Mouse (Mus musculus) midbrain, embryonic 13.5 days (tissue): ENCODE data around the gene Rft1. TPM values are rescaled to one million over a fixed set of nuclear protein-coding genes. Genes with fewer than 3 reads are reported as not detected.

Experiments
- ATAC-seq: fragments of 200-750 bp; cut with Nextera tagmentation; 2 replicates; pipeline ENCODE4 v1.8.0; 2017; ENCODE audit warnings: mild to moderate bottlenecking, moderate TSS enrichment, moderate library complexity
- H3K27ac ChIP-seq: fragments of 300-500 bp; sonication (generic); 2 replicates; pipeline ENCODE4 v1.5.1; 2015; ENCODE audit warnings: inconsistent platforms, mild to moderate bottlenecking, moderate library complexity
- H3K27me3 ChIP-seq: fragments of 300-500 bp; sonication (generic); 2 replicates; pipeline ENCODE4 v1.6.1; 2015; ENCODE audit warnings: mild to moderate bottlenecking, inconsistent platforms
- H3K36me3 ChIP-seq: fragments of 300-500 bp; sonication (generic); 2 replicates; pipeline ENCODE4 v1.6.1; 2015; ENCODE audit warnings: mild to moderate bottlenecking, inconsistent platforms
- H3K4me1 ChIP-seq: fragments of 300-500 bp; sonication (generic); replicated peaks from 2 replicates; pipeline ENCODE4 v1.6.1; 2015; ENCODE audit warnings: inconsistent platforms
- H3K4me2 ChIP-seq: fragments of 300-500 bp; sonication (generic); replicated peaks from 2 replicates; pipeline ENCODE4 v1.6.1; 2015; ENCODE audit warnings: moderate library complexity, mild to moderate bottlenecking, inconsistent platforms
- H3K4me3 ChIP-seq: fragments of 300-500 bp; sonication (generic); replicated peaks from 2 replicates; pipeline ENCODE4 v1.5.1; 2015; ENCODE audit warnings: mild to moderate bottlenecking, inconsistent platforms
- H3K9ac ChIP-seq: fragments of 300-500 bp; sonication (generic); replicated peaks from 2 replicates; pipeline ENCODE4 v1.6.1; 2015; ENCODE audit warnings: mild to moderate bottlenecking, inconsistent platforms
- H3K9me3 ChIP-seq: fragments of 300-500 bp; sonication (generic); 2 replicates; pipeline ENCODE4 v1.6.1; 2016; ENCODE audit warnings: mild to moderate bottlenecking, inconsistent platforms
- WGBS: fragments of 180-500 bp; shearing (Covaris S2); methylation state at CpG from one replicate; pipeline ENCODE4 v1.1.7; 2015; 5-methylcytosine and 5-hydroxymethylcytosine counted together
- polyA plus RNA-seq: library from polyadenylated mRNA; unstranded; fragments of >200 nt; fragmentation: Nextera tagmentation; extraction: Ambion mirVana; gene quantifications from 2 replicates; pipeline ENCODE4 v1.2.1, GENCODE M21; 2015

Rft1 gene
- polyA plus RNA-seq, 1 experiment from 2014 or later: 10.8 TPM

- H3K9me3 ChIP-seq: no peaks in the 10 kb centered on the region
- WGBS: 88% methylated on average over 1 of the region's 1 CpGs
- no peak overlapping the region for H3K9ac ChIP-seq
- ATAC-seq: no peak
- H3K27ac ChIP-seq: no peak overlapping the region
- no peak overlapping the region for H3K4me3 ChIP-seq
- H3K4me2 ChIP-seq: no peak overlapping the region
- no peaks in the 10 kb centered on the region for H3K27me3 ChIP-seq
- no peaks in the 10 kb centered on the region for H3K4me1 ChIP-seq
- H3K36me3 ChIP-seq: no peaks in the 10 kb centered on the region
Measured at GRCm38 (mm10) chr14:30634418-30634817, 19.7 kb upstream of the Rft1 start.

GRCm38 (mm10) chr14:30635219-30635910 is 18.8 kb upstream of the Rft1 start:
- WGBS: 84% methylated on average over 13 of the region's 13 CpGs
- Histone ChIP-seq H3K9ac (no peak overlapping the region), H3K36me3 (no peaks in the 10 kb centered on the region), H3K9me3 (no peaks in the 10 kb centered on the region), H3K4me1 (no peaks in the 10 kb centered on the region), H3K27ac (no peak overlapping the region), H3K4me3 (no peak overlapping the region), H3K4me2 (no peak overlapping the region), H3K27me3 (no peaks in the 10 kb centered on the region)
- ATAC-seq: no peak

GRCm38 (mm10) chr14:30636499-30636898 is 17.7 kb upstream of the Rft1 start:
- 82% methylated on average over 9 of the region's 9 CpGs for WGBS
- no peaks in the 10 kb centered on the region for H3K4me1 ChIP-seq

GRCm38 (mm10) chr14:30637087-30637486 is 17.1 kb upstream of the Rft1 start:
- Histone ChIP-seq H3K4me3 (no peak overlapping the region), H3K27ac (no peak overlapping the region), H3K4me2 (no peak overlapping the region), H3K9me3 (no peaks in the 10 kb centered on the region), H3K27me3 (no peaks in the 10 kb centered on the region), H3K36me3 (no peaks in the 10 kb centered on the region), H3K4me1 (no peaks in the 10 kb centered on the region), H3K9ac (no peak overlapping the region)
- ATAC-seq: no peak
- 85% methylated on average over 2 of the region's 2 CpGs for WGBS

More at GRCm38 (mm10) chr14:30636499-30636898, 17.7 kb upstream of the Rft1 start:
- Histone ChIP-seq H3K36me3 (no peaks in the 10 kb centered on the region), H3K27me3 (no peaks in the 10 kb centered on the region), H3K4me3 (no peak overlapping the region), H3K27ac (no peak overlapping the region), H3K9ac (no peak overlapping the region), H3K9me3 (no peaks in the 10 kb centered on the region), H3K4me2 (no peak overlapping the region)
- no peak for ATAC-seq

- no peak for ATAC-seq
Measured at GRCm38 (mm10) chr14:30638009-30638408, 16.2 kb upstream of the Rft1 start.

GRCm38 (mm10) chr14:30638686-30639085 is 15.5 kb upstream of the Rft1 start:
- no peak overlapping the region for H3K9ac ChIP-seq

More at GRCm38 (mm10) chr14:30638009-30638408, 16.2 kb upstream of the Rft1 start:
- Histone ChIP-seq H3K4me2 (no peak overlapping the region), H3K9me3 (no peaks in the 10 kb centered on the region), H3K27ac (no peak overlapping the region), H3K27me3 (no peaks in the 10 kb centered on the region), H3K4me1 (no peaks in the 10 kb centered on the region), H3K9ac (no peak overlapping the region), H3K4me3 (no peak overlapping the region), H3K36me3 (no peaks in the 10 kb centered on the region)
- WGBS: 86% methylated on average over 4 of the region's 4 CpGs

GRCm38 (mm10) chr14:30641748-30642147 is 12.4 kb upstream of the Rft1 start:
- ATAC-seq: no peak
- no peaks in the 10 kb centered on the region for H3K27me3 ChIP-seq
- no peak overlapping the region for H3K9ac ChIP-seq
- no peaks in the 10 kb centered on the region for H3K36me3 ChIP-seq
- H3K4me2 ChIP-seq: no peak overlapping the region
- no peaks in the 10 kb centered on the region for H3K4me1 ChIP-seq
- 61% methylated on average over 2 of the region's 2 CpGs for WGBS
- no peaks in the 10 kb centered on the region for H3K9me3 ChIP-seq
- H3K4me3 ChIP-seq: no peak overlapping the region
- H3K27ac ChIP-seq: no peak overlapping the region

More at GRCm38 (mm10) chr14:30638686-30639085, 15.5 kb upstream of the Rft1 start:
- ATAC-seq: no peak
- Histone ChIP-seq H3K36me3 (no peaks in the 10 kb centered on the region), H3K9me3 (no peaks in the 10 kb centered on the region), H3K4me3 (no peak overlapping the region), H3K27me3 (no peaks in the 10 kb centered on the region), H3K4me2 (no peak overlapping the region), H3K4me1 (no peaks in the 10 kb centered on the region), H3K27ac (no peak overlapping the region)
- 88% methylated on average over 4 of the region's 4 CpGs for WGBS

GRCm38 (mm10) chr14:30644026-30644425 is 10.1 kb upstream of the Rft1 start:
- 82% methylated on average over 2 of the region's 2 CpGs for WGBS
- ATAC-seq: no peak
- no peaks in the 10 kb centered on the region for H3K27me3 ChIP-seq
- no peaks in the 10 kb centered on the region for H3K9me3 ChIP-seq
- no peak overlapping the region for H3K27ac ChIP-seq
- H3K4me2 ChIP-seq: no peak overlapping the region
- H3K4me3 ChIP-seq: no peak overlapping the region
- no peaks in the 10 kb centered on the region for H3K36me3 ChIP-seq
- H3K9ac ChIP-seq: no peak overlapping the region
- H3K4me1 ChIP-seq: no peaks in the 10 kb centered on the region

- ATAC-seq: no peak
Measured at GRCm38 (mm10) chr14:30645066-30645465, 9.1 kb upstream of the Rft1 start.

GRCm38 (mm10) chr14:30646486-30646885 is 7.7 kb upstream of the Rft1 start:
- Histone ChIP-seq H3K27me3 (no peaks in the 10 kb centered on the region), H3K9ac (no peak overlapping the region), H3K4me3 (no peak overlapping the region), H3K27ac (no peak overlapping the region), H3K36me3 (no peaks in the 10 kb centered on the region), H3K9me3 (no peaks in the 10 kb centered on the region), H3K4me1 (no peaks in the 10 kb centered on the region), H3K4me2 (no peak overlapping the region)
- no peak for ATAC-seq
- 83% methylated on average over 1 of the region's 1 CpGs for WGBS

More at GRCm38 (mm10) chr14:30645066-30645465, 9.1 kb upstream of the Rft1 start:
- H3K36me3 ChIP-seq: no peaks in the 10 kb centered on the region
- no peaks in the 10 kb centered on the region for H3K4me1 ChIP-seq
- H3K27ac ChIP-seq: no peak overlapping the region
- H3K9ac ChIP-seq: no peak overlapping the region
- H3K27me3 ChIP-seq: no peaks in the 10 kb centered on the region
- H3K4me2 ChIP-seq: no peak overlapping the region
- H3K4me3 ChIP-seq: no peak overlapping the region
- no peaks in the 10 kb centered on the region for H3K9me3 ChIP-seq
- WGBS: 74% methylated on average over 8 of the region's 8 CpGs

GRCm38 (mm10) chr14:30648478-30648877 is 5.7 kb upstream of the Rft1 start:
- 66% methylated on average over 3 of the region's 3 CpGs for WGBS
- H3K27ac ChIP-seq: no peak overlapping the region
- H3K4me1 ChIP-seq: no peaks in the 10 kb centered on the region
- no peaks in the 10 kb centered on the region for H3K9me3 ChIP-seq
- no peaks in the 10 kb centered on the region for H3K27me3 ChIP-seq
- H3K4me3 ChIP-seq: no peak overlapping the region
- H3K9ac ChIP-seq: no peak overlapping the region
- H3K4me2 ChIP-seq: no peak overlapping the region
- no peak for ATAC-seq
- H3K36me3 ChIP-seq: no peaks in the 10 kb centered on the region

- H3K36me3 ChIP-seq: no peaks in the 10 kb centered on the region
- no peak overlapping the region for H3K9ac ChIP-seq
- no peaks in the 10 kb centered on the region for H3K27me3 ChIP-seq
- H3K9me3 ChIP-seq: no peaks in the 10 kb centered on the region
- ATAC-seq: no peak
- no peak overlapping the region for H3K27ac ChIP-seq
- H3K4me1 ChIP-seq: peaks cover 5% of the 10 kb centered on the region
- H3K4me2 ChIP-seq: no peak overlapping the region
- WGBS: 79% methylated on average over 8 of the region's 8 CpGs
- H3K4me3 ChIP-seq: no peak overlapping the region
Measured at GRCm38 (mm10) chr14:30649745-30650144, 4.4 kb upstream of the Rft1 start.

- no peak overlapping the region for H3K4me2 ChIP-seq
- H3K27me3 ChIP-seq: no peaks in the 10 kb centered on the region
- WGBS: 25% methylated on average over 4 of the region's 4 CpGs
- H3K4me1 ChIP-seq: peaks cover 9% of the 10 kb centered on the region
- H3K27ac ChIP-seq: no peak overlapping the region
- no peak overlapping the region for H3K4me3 ChIP-seq
- no peaks in the 10 kb centered on the region for H3K36me3 ChIP-seq
- H3K9ac ChIP-seq: no peak overlapping the region
- no peak for ATAC-seq
- no peaks in the 10 kb centered on the region for H3K9me3 ChIP-seq
Measured at GRCm38 (mm10) chr14:30650969-30651368, 3.2 kb upstream of the Rft1 start.
